Mouse (Mus musculus): ENCODE results near the gene Car3.

Car3 gene

DNA sequence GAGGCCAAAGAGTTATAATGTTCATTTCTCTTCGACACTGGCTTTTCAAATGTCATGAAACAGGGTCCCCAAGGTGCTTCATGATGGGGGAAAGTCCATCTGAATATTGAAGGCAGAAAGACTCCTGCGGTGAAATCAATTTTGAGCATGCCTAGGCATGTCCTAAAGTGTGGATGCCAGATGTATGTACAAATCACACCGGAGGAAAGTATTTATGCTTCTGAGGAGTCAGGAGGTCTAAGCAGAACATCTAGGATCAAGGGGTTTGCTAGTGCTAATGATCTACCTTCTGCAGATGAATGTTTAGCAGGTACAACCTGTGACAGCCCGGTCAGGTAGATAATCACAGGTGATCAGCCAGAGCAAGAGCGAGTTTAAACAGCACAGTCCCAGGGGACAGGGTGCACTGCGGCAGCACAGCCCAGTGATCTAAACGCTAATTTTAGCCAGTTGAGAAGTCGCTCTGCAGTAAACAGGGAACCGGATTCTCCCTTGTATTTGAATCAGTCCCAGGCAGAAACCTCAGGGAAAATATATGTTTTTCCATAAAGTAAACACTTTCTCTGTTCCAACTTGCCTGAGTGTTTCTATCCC, 13.1 kb downstream of the Car3 start:
- DNase-seq (ENCODE audit: extremely low spot score) = no peak

DNA sequence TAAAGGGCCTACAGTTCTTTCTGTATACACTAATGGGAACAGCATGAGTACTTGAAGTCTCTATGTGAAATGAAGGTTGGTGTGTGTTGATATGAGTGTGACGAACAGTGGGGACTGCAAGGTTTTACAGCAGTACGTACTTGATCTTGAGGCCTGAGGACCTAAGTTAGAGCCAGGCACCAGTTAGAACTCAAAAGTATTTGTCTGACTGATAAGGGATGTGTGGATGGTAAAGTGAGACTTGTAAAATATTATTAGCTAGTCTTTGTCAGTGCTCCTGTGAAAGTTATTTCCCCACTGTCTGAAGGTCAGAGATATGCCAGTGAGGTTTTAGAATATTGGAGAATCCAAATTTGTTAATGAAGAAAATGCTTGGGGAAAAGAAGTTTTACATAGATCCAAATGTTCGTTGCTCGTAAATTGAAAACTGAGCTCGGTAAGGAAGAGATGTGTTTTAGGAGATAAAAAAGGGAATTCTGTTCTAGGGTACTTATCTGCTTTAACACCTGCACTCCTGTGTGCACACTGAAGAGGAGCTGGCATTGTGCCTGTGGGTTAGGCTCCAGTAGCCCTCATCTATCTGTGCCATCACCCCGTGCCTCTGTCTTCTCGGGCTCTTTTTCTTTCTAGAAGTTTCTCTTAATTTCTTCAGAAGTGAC, 14.1 kb downstream of the Car3 start:
- DNase-seq (ENCODE audit: extremely low spot score) = no peak

DNA sequence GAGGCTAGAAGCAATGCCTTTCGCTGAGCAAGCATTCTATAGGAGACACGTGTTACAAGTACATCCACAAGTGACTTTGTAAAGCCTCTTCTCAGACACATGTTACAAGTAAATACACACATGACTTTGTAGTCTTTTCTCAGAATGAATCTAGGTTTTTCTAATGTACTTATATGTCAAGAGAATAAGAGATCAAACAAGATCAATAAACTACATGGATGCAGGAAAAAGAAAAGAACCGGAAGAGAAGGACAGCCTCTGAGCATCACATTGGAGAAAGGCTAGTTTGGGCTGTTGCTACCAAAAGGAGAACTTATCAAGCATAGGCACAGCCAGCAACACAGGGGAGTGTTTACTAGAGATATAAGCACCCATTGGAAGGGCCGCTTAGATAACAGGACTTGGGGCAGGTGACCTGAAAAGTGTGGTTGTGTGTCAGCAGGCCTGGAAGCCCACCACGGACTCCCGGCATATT, 15.5 kb downstream of the Car3 start:
- no peak for DNase-seq (ENCODE audit: extremely low spot score)

DNA sequence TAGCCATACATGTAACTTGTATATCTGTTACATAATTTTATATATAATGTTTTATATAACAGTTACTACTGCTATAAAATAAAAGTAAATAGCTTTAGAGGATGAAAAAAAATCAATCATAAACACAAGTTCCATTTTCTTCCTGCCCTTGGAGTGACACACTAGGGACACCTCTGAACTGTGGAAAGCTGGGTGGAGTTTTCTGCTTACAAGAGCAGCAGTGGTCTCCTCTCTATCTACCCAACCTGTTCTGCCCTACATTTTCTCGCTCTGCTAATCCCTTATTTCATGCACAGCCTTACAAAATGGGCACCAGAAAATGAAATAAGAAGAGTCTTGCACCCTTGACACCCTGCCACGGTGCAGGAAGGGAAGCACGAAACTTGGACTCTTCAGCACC, 16.0 kb downstream of the Car3 start:
- no peak for DNase-seq (ENCODE audit: extremely low spot score)

DNA sequence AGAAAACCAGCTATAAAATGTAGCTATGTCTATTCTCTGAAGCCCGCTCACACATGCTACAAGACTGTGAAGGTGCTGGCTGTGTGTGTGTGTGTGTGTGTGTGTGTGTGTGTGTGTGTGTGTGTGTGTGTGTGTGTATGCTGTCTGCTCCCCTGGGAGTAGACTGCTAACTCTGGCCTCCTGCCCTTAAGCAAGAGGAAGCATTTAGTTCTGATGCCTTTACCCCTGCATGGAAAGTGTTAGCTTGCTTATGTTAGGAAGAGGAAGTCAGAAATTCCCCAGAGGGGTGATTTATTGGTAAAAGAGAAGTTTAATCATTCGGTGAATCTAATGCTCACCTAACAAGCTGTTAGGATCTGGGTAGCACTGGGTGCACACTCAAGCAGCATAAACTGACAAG, 17.0 kb downstream of the Car3 start:
- no peak for DNase-seq (ENCODE audit: extremely low spot score)

- no peak for DNase-seq (ENCODE audit: extremely low spot score)
These were observed 18.7 kb downstream of the Car3 start for GRCm38 (mm10) chr3:14882005-14882404.

GRCm38 (mm10) chr3:14882756-14883155, 19.4 kb downstream of the Car3 start:
- no peak for DNase-seq (ENCODE audit: extremely low spot score)

DNA sequence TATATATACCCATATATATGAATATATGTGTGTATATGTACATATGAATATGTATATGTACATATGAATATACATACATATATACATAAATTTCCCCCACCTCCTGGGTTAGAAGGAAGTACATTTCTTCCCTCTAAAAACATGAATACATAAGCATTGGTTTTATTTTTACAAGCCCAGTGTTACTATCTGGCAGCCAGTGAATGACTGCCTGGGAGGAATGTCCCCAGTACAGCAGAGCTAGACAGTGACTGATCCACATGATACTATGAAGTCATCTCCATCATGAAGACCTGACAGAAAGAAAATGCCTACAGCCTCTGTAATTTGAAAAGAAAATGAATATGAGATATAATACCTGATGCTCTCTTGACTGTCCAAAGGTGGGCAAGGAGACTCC, 21.5 kb downstream of the Car3 start:
- DNase-seq (ENCODE audit: extremely low spot score) = no peak

DNA sequence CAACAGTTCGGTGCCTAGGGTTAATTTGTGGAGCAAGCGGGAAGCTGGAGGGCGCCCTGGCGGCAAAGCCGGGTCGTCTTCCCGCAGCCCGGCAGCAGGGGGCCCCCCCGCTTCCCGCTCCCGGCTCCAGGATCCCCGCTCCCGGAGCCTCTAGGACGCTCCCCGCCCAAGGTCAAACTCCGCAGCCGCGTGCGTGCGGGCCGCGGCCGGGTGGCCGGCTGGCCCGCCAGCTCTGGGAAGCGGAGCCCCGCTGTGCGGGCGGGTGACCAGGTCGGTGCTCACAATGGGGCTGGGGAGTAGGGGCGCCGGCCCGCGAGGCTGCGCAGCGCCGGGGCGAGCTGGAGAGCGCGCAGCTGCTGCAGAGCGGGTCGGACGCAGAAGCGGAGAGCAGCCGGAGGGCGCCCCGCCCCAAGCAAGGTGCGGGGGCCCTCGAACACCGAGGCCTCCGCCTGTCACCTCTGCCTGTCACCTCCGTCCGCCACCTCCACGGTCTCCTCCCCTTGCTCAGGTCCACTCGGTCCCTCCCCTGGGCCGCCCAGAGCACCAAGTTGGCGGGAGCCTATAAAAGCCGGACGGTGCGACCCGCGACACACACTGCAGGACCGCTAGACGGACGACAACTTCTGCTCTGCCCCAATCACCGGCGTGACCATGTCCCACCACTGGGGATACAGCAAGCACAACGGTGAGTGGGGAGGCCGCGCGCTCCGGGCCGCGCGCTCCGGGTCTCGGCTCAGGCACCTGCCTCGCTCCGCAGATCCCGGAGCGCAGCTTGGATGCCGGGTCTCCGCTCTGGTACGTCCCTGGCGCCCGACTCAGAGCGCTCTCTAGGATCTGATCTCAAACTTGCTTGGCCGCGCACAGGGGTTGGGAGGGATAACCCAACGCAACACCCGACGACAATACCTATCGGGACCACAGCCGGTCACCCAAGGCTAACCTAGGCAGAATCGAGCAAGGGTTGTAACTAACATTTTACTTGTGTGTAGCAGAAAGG, 23.1 kb downstream of the Car3 start, which contains the start of gene Car2:
TSS of gene Car2 (plus strand) at position 172 of the 997 bp plus-strand sequence.
- DNase-seq (ENCODE audit: extremely low spot score) = peak; percentile 79

GRCm38 (mm10) chr3:14887134-14887666, 23.9 kb downstream of the Car3 start:
- DNase-seq (ENCODE audit: extremely low spot score) = no peak

GRCm38 (mm10) chr3:14887686-14888295, 24.5 kb downstream of the Car3 start:
- no peak for DNase-seq (ENCODE audit: extremely low spot score)

DNA sequence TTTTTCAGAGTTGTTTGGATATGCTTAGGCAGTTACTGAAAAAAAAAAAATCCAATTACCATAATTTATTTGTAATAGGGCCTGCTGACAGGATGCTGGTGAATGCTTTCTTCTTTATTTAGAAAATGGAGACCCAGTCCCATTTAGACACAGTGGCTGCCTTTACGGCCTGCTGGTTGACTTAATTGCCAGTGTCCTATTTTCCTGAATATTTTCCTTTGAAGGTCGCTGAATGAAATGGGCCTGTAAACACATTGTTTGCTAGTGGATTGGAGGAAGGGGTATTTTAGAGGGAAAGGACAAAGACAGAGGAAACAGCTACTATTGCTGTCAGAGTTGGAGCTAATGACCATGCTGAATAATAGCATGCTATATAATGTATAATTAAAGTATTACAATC, 25.2 kb downstream of the Car3 start:
- DNase-seq (ENCODE audit: extremely low spot score) = no peak

- no peak for DNase-seq (ENCODE audit: extremely low spot score)
These were observed 25.8 kb downstream of the Car3 start for GRCm38 (mm10) chr3:14889085-14889484.

DNA sequence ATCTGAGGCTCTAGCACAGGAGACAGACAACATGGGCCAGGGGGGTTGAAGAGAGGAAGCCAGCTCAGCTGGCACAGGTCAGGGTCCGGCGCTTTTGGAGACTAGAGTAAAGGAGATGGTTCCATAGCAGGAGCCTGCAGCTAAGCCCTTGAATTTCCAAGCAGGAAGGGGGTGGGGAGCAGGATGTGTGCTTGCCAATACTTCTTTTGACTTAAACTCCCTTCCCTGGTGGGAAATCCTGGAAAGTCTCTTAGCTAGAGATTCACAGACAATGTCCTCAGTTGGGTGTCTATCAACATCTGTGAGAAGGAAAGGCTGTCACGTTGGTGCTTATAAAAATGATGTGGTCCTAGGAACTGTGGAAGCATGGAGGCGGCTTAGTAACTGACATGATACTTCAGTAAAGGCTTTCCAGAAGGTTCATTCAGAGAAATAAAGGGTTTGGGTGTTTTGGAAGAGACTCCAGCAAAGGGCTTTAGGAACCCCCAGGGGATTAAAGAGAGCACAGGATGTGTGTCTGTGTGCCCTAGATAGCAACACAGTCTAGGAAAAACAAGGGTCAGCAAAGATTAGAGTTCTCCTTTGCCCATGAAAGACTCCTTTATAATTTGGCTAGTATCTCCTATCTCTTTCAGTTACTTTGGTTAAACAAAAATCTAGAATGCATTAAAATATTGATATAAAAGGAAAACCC, 26.6 kb downstream of the Car3 start:
- no peak for DNase-seq (ENCODE audit: extremely low spot score)

DNA sequence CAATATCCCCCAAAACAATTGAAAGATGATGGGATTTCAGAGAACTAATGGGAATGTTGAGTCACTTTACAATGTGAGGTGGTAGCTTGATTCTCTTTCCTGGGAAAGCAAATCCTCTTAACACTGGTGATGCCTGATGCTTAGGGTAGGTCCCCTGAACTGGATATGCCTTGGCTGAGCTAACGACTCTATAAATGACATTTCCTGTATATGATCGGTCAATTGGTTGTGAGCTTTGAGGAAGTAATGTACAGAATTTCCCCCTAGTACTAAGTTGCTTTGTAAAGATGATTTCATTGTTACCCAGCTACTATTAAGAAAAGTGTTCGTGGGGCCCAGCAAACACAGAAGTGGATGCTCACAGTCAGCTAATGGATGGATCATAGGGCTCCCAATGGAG, 29.7 kb downstream of the Car3 start:
- no peak for DNase-seq (ENCODE audit: extremely low spot score)

- no peak for DNase-seq (ENCODE audit: extremely low spot score)
These were observed 30.4 kb downstream of the Car3 start for GRCm38 (mm10) chr3:14893700-14894099.

GRCm38 (mm10) chr3:14895333-14895732, 32.0 kb downstream of the Car3 start:
- DNase-seq (ENCODE audit: extremely low spot score) = no peak

DNA sequence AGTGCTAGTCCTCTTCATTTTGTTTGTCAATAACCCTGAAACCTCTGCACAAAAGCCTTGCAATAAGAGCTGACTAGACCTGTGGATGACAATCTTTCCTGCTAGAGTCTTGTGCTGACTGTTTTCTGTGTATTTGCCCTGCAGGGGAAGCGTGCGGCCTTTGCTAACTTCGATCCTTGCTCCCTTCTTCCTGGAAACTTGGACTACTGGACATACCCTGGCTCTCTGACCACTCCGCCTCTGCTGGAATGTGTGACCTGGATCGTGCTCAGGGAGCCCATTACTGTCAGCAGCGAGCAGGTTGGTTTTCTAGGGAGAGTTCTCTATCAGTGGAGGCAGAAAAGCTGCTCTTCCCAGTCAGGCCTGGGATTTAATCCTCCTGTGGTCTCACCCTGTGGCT, 34.5 kb downstream of the Car3 start:
- DNase-seq (ENCODE audit: extremely low spot score) = no peak

GRCm38 (mm10) chr3:14903380-14903779, 40.1 kb downstream of the Car3 start:
- DNase-seq (ENCODE audit: extremely low spot score) = no peak

DNA sequence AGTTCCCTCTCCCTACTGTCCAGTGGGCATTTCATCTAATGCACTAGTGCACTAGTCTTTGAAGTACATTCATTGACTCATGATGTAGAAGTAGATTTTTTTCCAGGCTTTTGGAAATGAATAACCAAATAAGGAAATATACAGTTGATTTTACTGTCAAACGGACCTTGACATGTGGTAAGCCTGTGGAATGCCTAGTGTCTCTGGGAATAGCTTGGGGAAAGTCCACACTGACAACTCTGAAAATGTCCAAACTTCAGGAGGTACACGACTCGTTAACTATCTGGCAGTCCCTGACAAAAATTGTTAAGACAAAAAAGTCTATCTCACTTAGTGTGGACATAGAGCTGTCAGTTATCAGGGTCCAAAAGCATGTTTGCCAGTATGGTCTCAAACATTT, 40.9 kb downstream of the Car3 start:
- DNase-seq (ENCODE audit: extremely low spot score) = no peak

- no peak for DNase-seq (ENCODE audit: extremely low spot score)
These were observed 44.0 kb downstream of the Car3 start for GRCm38 (mm10) chr3:14907271-14907670.

Data from embryo, embryonic 9.5 days (tissue).